Mouse (Mus musculus) lung, postnatal 14 days (tissue): Measurements from ENCODE around the gene Tesc.

ENCODE experiments used
- DNase-seq: peaks from one replicate; pipeline ENCODE4 v3.0.0; 2021

Gene Tesc

GRCm38 (mm10) chr5:118027698-118028190 is at the start of gene Tesc:
Gene Tesc, plus strand, starts transcription at chr5:118027743.
- no peak for DNase-seq

GRCm38 (mm10) chr5:117978159-117978697 is 49.3 kb upstream of the Tesc start:
- no peak for DNase-seq

GRCm38 (mm10) chr5:117979082-117979481 is 48.5 kb upstream of the Tesc start:
- no peak for DNase-seq

GRCm38 (mm10) chr5:117980921-117981320 is 46.6 kb upstream of the Tesc start:
- DNase-seq: no peak

DNA sequence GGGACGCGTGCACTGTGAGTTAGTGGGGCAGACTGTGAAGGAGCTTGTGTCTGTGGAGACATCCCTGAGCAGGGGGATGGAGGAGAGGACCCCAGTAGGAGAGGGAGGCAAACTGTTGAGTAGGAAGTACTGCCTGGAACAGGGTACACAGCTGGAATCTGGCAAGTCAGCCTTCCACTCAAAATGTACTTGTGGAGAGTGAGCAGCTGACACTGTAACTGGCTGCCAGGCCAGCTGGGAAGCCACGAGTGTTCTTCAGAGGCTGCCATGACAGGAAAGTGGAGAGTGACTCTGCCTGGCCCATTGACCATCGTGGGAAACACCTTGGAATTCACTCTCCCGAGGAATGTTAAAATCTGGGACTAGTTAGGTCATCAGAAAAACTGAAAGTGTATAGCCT is 45.6 kb upstream of the Tesc start:
- no peak for DNase-seq

GRCm38 (mm10) chr5:117986327-117986726 is 41.2 kb upstream of the Tesc start:
- no peak for DNase-seq

DNA sequence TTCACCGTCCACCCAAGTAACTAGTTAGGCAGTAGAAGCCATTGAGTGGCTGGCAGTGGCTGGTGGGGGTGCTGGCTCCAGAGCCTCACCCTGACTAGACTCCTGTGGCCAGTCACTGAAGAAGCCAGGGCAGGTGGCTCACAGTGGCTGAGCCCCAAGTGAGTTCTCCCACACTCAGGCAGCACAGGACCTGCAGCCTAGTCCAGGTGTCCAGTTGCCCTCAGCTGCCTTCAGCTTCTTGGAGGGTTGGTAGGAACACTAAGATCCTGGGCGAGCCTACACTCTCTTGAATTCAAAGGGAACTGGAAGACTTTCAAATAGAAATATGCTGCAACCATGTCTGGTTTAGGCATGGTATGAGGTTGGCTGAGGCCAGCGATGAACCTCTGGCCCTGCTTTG is 39.7 kb upstream of the Tesc start:
- DNase-seq: no peak

DNA sequence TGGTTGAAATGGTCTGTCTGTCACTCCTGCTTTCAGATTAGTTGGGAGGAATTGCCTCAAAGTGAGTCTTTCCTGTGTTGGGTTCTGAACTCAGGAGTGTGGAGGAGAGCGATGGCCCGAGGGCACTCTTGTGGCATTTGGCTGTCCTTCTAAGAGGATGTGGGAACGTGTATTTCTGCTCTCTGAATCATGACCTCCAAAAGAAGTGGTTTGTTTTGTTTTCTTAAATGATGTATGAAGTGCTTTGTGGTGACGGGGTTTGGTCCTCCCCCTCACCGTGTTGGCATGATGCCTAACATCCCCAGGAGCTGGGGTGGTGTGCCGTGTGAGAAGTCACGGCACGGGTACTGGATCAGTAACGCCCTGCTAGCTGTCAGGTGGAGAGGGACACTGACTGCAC is 39.2 kb upstream of the Tesc start:
- DNase-seq: no peak

DNA sequence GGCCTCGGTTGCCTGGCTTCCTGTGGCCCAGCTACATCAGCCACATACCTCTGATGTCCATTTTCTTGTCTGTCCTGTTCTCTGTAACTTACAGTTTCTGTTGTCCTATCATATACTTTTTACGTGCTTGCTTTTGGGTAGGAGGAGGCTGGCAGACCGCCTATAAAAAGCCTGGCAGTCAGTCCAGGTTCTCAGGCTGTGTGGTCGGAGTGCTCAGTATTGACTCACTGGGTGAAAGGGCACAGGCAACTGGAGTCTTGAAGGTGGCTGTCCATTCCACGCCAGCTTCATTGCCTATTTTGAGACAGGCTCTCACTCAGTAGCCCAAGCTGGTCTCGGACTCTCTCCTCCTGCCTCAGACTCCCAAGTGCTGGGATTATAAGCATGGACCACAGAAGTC is 37.8 kb upstream of the Tesc start:
- DNase-seq: no peak

GRCm38 (mm10) chr5:117990957-117991356 is 36.6 kb upstream of the Tesc start:
- DNase-seq: no peak

GRCm38 (mm10) chr5:117993550-117993949 is 34.0 kb upstream of the Tesc start:
- peak; percentile 11 for DNase-seq

GRCm38 (mm10) chr5:117995372-117995901 is 32.1 kb upstream of the Tesc start:
- DNase-seq: no peak

- no peak for DNase-seq
Observed at GRCm38 (mm10) chr5:117995911-117996310, 31.6 kb upstream of the Tesc start.

DNA sequence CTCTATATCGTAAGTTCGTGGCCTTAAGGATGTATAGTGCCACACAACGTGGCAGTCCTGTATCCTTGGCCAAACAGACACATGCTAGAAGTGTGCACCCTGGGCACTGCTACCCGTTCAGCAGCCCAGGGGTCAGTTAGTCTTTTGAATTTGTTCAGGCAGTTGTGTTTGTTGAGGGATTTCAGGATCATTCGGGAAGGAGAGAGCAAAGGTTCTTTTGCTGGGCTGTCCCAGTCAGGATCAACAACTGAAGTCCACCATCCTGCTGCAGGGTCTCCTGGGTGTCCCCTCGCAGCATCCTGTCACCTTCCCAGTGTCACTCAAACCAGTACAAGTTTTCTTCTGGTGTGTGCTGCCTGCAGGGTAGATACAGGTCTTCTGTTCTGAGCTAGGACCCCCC is 31.0 kb upstream of the Tesc start:
- no peak for DNase-seq

GRCm38 (mm10) chr5:117997434-117997970 is 30.0 kb upstream of the Tesc start:
- DNase-seq: no peak

DNA sequence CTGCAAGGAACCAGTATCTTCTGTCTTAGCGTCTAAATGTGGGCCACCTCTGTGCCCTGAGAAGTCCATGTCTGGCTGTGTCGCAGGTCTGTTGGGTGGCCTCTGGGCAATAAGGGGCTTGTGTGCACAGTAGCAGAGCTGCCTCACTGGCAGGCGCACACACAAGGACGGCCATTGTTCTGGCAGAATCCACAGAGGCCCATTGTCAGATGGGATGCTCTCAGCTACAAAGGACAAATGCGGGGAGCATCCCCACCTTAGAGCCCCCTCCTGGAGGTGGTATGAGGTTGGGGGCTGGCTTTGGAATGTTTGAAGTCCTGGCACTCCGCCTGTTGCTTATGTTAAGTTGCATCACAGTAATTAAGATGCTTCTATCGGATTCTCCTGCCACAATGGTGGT is 28.5 kb upstream of the Tesc start:
- DNase-seq: no peak

DNA sequence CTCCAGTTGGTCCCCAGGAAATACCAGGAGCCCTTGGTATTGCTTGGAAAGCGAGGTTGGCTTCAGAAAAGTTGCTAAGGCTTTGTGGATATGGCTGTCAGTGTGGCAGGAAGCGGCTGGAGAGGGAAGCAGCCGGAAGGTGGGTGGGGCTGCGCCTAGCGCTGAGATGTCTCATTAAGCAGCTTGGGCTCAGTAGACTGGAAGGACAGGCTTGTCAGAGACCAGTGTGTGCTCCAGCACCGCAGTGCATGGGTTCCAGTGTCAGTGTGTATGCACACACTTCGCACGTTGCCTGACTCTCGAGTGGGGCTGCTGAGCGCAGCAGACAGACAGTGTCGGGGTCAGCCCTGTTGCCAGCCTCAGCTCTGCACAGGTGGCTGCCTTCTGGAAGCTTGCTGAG is 28.0 kb upstream of the Tesc start:
- no peak for DNase-seq

- peak; percentile 71 for DNase-seq
Observed at GRCm38 (mm10) chr5:118002059-118002458, 25.5 kb upstream of the Tesc start.

GRCm38 (mm10) chr5:118004619-118005018 is 22.9 kb upstream of the Tesc start:
- peak; percentile 60 for DNase-seq

GRCm38 (mm10) chr5:118005728-118006127 is 21.8 kb upstream of the Tesc start:
- no peak for DNase-seq

DNA sequence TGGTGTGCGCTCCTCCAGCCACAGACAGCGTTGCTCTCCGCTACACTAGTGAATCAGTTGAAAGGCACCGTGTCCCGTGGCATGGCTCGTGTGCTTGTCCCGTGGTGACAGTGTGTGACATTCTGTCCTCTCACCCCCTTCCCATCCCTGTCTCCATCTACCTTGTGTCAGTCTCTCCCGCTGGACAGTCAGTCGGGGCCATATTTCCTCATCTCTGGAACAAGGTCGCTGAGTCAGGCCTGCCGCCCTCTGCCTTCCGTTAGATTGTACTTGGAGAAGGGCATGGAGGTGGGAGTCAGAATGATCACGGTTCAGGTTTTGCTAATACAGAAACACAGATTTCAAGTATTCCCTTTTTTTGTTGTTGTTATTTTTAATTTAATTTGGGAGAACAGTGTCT is 19.2 kb upstream of the Tesc start:
- DNase-seq: no peak

DNA sequence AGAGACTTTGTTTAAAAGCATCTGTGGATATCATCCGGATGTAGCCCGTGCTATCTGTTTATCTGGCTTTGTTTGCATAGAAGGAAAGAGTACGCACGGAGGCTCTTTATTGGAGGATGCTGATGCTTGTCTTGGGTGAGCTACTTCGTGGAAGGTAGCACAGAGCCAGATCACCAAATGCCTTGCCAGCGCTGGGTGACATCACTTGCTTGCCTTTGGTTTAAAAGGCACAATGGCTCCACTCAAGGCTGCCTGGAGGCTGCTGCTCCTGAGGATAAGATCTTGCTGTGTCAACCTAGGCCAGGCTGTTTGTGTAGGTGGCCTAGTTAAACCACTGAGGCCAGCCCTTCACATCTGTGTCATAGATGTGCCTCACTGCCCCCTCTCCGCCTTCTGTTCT is 16.7 kb upstream of the Tesc start:
- no peak for DNase-seq

DNA sequence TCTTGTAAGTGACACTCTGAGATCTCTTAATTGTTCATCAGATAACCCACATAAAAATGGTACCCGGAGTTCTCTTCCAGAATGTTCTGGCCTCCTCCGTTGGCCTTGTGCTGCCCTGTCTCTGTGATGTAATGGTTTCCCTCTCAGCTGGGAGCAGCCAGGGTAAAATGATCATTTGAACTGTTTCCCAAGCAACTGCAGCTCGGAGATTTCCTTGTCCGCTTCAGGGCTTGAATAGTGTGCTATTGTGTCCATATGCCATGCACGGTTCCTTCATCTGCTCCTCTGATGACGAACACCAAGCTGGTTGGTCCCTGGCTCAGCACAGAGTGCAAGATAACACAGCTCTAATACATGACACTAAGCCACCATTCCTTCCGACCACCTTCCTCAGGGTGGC is 15.7 kb upstream of the Tesc start:
- no peak for DNase-seq

DNA sequence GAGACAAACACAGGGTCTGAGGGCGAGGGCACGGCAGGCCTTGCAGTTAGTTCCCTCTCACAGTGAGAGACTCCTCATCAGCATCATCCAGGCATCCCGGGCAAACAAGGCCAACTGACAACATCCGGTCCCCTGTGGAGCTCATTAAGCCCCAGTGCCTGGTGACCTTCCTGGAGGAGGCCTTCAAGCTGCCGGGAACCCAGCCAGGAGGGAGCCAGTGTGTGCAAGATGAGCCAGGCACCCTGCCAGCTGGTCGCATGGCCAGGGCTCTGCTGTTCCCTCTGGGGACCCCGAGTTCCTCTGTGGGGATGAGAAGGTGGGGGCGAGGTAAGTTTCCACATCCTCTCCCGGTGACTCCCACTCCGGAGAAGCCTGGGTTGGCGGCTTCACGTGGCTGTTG is 12.5 kb upstream of the Tesc start:
- DNase-seq: no peak

GRCm38 (mm10) chr5:118015669-118016068 is 11.9 kb upstream of the Tesc start:
- no peak for DNase-seq
